Mouse (Mus musculus): Measurements from ENCODE around the gene Ammecr1. TPM values are rescaled to one million over a fixed set of nuclear protein-coding genes. Genes with fewer than 3 reads are reported as not detected.

Gene Ammecr1
- total RNA-seq, 2 experiments from 2014 or later: 10.1 to 11.6 TPM

- no peak for DNase-seq
Observed at GRCm38 (mm10) chrX:142829866-142830470, 136.6 kb downstream of the Ammecr1 start.

GRCm38 (mm10) chrX:142829267-142829666 lies 137.3 kb downstream of the Ammecr1 start:
- DNase-seq: no peak

GRCm38 (mm10) chrX:142828184-142828908 lies 138.2 kb downstream of the Ammecr1 start:
- DNase-seq: no peak

- DNase-seq: no peak
Observed at GRCm38 (mm10) chrX:142827644-142828043, 138.9 kb downstream of the Ammecr1 start.

- DNase-seq: no peak
Observed at GRCm38 (mm10) chrX:142825309-142825708, 141.2 kb downstream of the Ammecr1 start.

GRCm38 (mm10) chrX:142821846-142822245 lies 144.7 kb downstream of the Ammecr1 start:
- no peak for DNase-seq

GRCm38 (mm10) chrX:142821239-142821638 lies 145.3 kb downstream of the Ammecr1 start:
- DNase-seq: no peak

GRCm38 (mm10) chrX:142818057-142818682 lies 148.4 kb downstream of the Ammecr1 start:
- peak; percentile 43 to 50 for DNase-seq

GRCm38 (mm10) chrX:142813146-142813545 lies 153.4 kb downstream of the Ammecr1 start:
- DNase-seq: peak in 1 of 2 experiments; percentile 57

GRCm38 (mm10) chrX:142808411-142808810 lies 158.1 kb downstream of the Ammecr1 start:
- DNase-seq: peak in 1 of 2 experiments; percentile 55

GRCm38 (mm10) chrX:142806620-142807061 lies 159.9 kb downstream of the Ammecr1 start:
- DNase-seq: peak; percentile 30 to 41

- DNase-seq: peak in 1 of 2 experiments; percentile 26
Observed at GRCm38 (mm10) chrX:142806126-142806525, 160.4 kb downstream of the Ammecr1 start.

- DNase-seq: peak; percentile 59 to 66
Observed at GRCm38 (mm10) chrX:142804596-142804995, 161.9 kb downstream of the Ammecr1 start.

Small RNA genes lying within 50 kb of the gene (microRNA-seq; reads per million reads assigned to microRNA genes)
- gene Gm44351: not detected

Other genes starting within 250 kb of the Ammecr1 start
- under 1 TPM; 0.07 to 0.13 TPM for gene Rtl9, start 132.9 kb upstream of the Ammecr1 start, total RNA-seq (2021)

Data from adrenal gland, postnatal 36 days (tissue).